Mouse (Mus musculus): Measurements from ENCODE around the gene Minpp1. TPM values are rescaled to one million over a fixed set of nuclear protein-coding genes. Genes with fewer than 3 reads are reported as not detected.
A peak's percentile ranks its signal among the peaks of the same experiment; 100 is the strongest.

The Minpp1 gene
- polyA plus RNA-seq, 1 experiment = 38.2 TPM

DNA sequence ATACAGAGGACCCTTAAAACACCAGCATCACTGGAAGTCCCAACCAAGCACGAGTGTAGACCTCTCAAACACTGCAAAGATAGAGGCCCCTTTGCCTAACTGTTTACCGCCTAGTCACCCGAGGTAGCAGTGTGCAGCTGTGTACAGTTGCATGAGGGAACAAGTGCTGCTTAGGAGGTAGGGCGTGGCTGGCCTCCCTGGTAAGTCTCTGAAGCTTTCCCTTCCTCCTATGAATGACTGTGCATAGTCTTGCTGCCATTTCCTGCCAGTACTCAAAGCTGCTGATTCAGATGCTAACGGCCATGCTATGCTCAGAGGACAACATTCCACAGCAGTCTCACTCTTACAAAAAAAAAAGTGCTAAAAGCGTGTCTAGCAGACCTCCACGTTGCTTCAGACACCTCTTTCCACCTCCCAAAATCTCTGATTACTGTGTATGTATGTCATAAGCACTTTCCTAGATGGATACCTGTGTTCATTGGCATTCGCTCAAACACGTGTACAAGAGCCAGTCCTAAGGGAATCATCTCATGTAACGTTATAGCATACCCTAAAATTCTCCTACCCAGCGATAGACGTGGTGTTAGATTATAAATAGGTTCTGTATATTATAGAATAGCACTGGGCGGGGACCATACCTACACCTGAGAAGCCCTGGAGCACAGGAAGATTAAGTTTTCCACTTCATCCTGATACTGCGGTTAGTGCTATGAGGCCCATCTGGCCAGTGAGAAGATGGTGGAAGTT, 38.4 kb downstream of the Minpp1 start:
- no peak overlapping the region for H3K4me3 ChIP-seq (ENCODE audit: insufficient read depth, low read depth, low read length)
- DNase-seq = no peak
- TF ChIP-seq POLR2A (IDR thresholded peaks at IDR 0.05; ENCODE audit: low read depth, low read length) (no peak), CTCF (conservative IDR thresholded peaks at IDR 0.05; ENCODE audit: insufficient read depth, insufficient read length, low read depth, low read length) (no peak)
- H3K27me3 ChIP-seq (replicated peaks; ENCODE audit: control insufficient read depth, insufficient read depth, low read length) = no peaks in the 10 kb centered on the region
- H3K4me1 ChIP-seq (ENCODE audit: control insufficient read depth, insufficient read depth, low read length) = no peaks in the 10 kb centered on the region
- H3K27ac ChIP-seq (ENCODE audit: insufficient read depth, low read depth, low read length) = no peak overlapping the region
- WGBS = 80% methylated on average over 14 of the region's 14 CpGs
- H3K36me3 ChIP-seq (ENCODE audit: control insufficient read depth, insufficient read depth, low read length) = no peaks in the 10 kb centered on the region

DNA sequence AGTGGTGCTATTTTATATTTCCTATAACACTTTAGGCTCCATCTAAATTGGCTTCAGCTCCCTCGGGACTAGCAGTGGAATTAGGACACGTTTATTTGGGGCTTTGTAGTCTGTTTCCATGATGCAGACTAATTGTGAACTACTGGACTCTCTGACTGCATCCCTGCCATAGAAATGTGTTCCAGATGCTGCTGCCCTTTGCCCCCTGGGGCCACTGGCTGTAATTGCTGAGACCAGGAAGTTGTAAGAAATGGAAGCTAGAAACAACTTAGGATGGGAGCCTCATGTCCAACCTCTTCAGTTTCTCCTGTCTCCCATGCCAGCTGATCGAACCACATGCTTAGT, 38.9 kb downstream of the Minpp1 start:
- TF ChIP-seq CTCF (conservative IDR thresholded peaks at IDR 0.05; ENCODE audit: insufficient read depth, insufficient read length, low read depth, low read length) = no peak
- no peak overlapping the region for H3K4me3 ChIP-seq (ENCODE audit: insufficient read depth, low read depth, low read length)
- no peaks in the 10 kb centered on the region for H3K27me3 ChIP-seq (replicated peaks; ENCODE audit: control insufficient read depth, insufficient read depth, low read length)
- WGBS = 57% methylated on average over 3 of the region's 3 CpGs
- H3K36me3 ChIP-seq (ENCODE audit: control insufficient read depth, insufficient read depth, low read length) = no peaks in the 10 kb centered on the region
- H3K27ac ChIP-seq (ENCODE audit: insufficient read depth, low read depth, low read length) = no peak overlapping the region
- peak; percentile 75 for DNase-seq
- H3K4me1 ChIP-seq (ENCODE audit: control insufficient read depth, insufficient read depth, low read length) = no peaks in the 10 kb centered on the region

DNA sequence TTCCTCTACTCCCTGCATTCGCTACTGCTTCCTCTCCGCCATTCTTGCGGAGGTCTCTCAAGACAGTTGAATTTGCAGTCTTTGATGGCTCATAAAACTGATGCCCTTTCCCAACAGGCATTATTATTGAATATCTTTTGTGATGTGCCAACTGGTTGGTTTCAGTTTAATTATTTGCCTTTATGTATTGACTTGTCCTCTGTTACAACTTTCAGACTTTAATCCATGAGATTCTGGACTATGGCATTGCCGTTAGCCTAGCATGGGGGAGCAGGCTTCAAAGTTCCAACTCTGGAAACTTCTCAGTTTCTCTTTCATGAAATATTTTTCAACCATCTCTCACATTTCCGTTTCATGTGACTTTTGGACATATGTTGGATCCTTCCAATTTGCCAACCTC, 41.6 kb downstream of the Minpp1 start:
- Histone ChIP-seq H3K4me3 (ENCODE audit: insufficient read depth, low read depth, low read length) (no peak overlapping the region), H3K4me1 (ENCODE audit: control insufficient read depth, insufficient read depth, low read length) (peaks cover 6% of the 10 kb centered on the region; the same call in 1 of the 2 replicates), H3K27ac (ENCODE audit: insufficient read depth, low read depth, low read length) (no peak overlapping the region), H3K36me3 (ENCODE audit: control insufficient read depth, insufficient read depth, low read length) (no peaks in the 10 kb centered on the region), H3K27me3 (replicated peaks; ENCODE audit: control insufficient read depth, insufficient read depth, low read length) (no peaks in the 10 kb centered on the region)
- no peak for DNase-seq
- WGBS = 89% methylated on average over 5 of the region's 5 CpGs
- TF ChIP-seq POLR2A (IDR thresholded peaks at IDR 0.05; ENCODE audit: low read depth, low read length) = no peak
- TF ChIP-seq CTCF (conservative IDR thresholded peaks at IDR 0.05; ENCODE audit: insufficient read depth, insufficient read length, low read depth, low read length) = no peak

DNA sequence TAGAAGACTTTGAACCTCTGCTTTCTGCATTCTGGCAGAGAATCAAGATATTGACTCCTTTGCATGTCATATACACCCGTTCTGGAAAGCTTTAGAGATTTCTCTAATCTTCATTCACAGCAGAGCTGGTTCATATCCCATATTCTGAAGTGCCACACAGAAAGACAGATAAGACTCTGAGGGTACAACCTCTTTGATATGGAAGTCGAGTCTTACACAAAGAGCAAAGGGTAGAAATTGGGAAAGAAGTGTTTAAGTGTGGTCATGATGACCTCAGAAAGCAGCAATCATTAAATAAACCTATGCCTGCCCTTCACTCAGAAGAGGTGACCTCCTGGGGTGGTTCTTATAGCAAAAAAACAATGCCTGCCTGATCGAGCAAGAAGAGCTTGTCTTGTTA, 43.2 kb downstream of the Minpp1 start:
- no peak overlapping the region for H3K4me3 ChIP-seq (ENCODE audit: insufficient read depth, low read depth, low read length)
- TF ChIP-seq POLR2A (IDR thresholded peaks at IDR 0.05; ENCODE audit: low read depth, low read length) = no peak
- no peak for TF ChIP-seq CTCF (conservative IDR thresholded peaks at IDR 0.05; ENCODE audit: insufficient read depth, insufficient read length, low read depth, low read length)
- H3K27me3 ChIP-seq (replicated peaks; ENCODE audit: control insufficient read depth, insufficient read depth, low read length) = no peaks in the 10 kb centered on the region
- no peak for DNase-seq
- 60% methylated on average over 3 of the region's 3 CpGs for WGBS
- H3K27ac ChIP-seq (ENCODE audit: insufficient read depth, low read depth, low read length) = no peak overlapping the region
- peaks cover 7% of the 10 kb centered on the region; the same call in 1 of the 2 replicates for H3K4me1 ChIP-seq (ENCODE audit: control insufficient read depth, insufficient read depth, low read length)
- H3K36me3 ChIP-seq (ENCODE audit: control insufficient read depth, insufficient read depth, low read length) = no peaks in the 10 kb centered on the region

DNA sequence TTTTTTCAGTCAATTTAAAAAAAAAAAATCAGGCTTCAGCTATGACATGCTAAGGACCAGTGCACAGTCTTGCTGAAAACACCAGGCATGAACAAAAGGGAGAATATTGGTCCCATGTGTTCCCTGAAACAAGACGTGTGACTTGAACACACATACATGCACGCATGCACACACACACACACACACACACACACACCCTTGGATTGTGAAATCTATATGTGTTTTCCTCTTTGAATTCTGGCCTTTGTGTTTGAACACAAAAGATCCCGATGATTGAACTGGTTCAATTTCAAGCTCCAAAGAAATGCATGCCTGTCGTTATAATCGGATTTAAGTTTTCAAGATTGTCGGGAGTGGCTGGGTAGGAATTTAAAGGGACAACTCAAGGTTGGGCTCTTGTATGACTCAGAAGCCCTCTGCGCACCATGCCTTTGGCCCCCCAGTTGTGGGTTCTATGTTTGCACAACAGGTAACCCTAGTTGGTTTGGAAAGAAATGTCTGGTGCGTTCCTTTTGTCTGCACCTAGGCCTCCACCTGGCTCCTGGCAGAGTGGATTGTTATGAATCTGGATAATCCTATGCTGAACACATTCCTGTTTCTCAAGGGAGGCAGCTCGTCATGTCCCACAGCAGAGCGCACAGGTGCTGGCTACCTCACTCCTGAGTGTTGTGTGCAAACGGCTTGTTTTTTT, 43.8 kb downstream of the Minpp1 start:
- Histone ChIP-seq H3K27me3 (replicated peaks; ENCODE audit: control insufficient read depth, insufficient read depth, low read length) (no peaks in the 10 kb centered on the region), H3K36me3 (ENCODE audit: control insufficient read depth, insufficient read depth, low read length) (no peaks in the 10 kb centered on the region), H3K4me3 (ENCODE audit: insufficient read depth, low read depth, low read length) (no peak overlapping the region), H3K4me1 (ENCODE audit: control insufficient read depth, insufficient read depth, low read length) (peaks cover 7% of the 10 kb centered on the region; the same call in 1 of the 2 replicates), H3K27ac (ENCODE audit: insufficient read depth, low read depth, low read length) (no peak overlapping the region)
- no peak for DNase-seq
- TF ChIP-seq CTCF (conservative IDR thresholded peaks at IDR 0.05; ENCODE audit: insufficient read depth, insufficient read length, low read depth, low read length) (no peak), POLR2A (IDR thresholded peaks at IDR 0.05; ENCODE audit: low read depth, low read length) (no peak)
- WGBS = 95% methylated on average over 11 of the region's 11 CpGs

DNA sequence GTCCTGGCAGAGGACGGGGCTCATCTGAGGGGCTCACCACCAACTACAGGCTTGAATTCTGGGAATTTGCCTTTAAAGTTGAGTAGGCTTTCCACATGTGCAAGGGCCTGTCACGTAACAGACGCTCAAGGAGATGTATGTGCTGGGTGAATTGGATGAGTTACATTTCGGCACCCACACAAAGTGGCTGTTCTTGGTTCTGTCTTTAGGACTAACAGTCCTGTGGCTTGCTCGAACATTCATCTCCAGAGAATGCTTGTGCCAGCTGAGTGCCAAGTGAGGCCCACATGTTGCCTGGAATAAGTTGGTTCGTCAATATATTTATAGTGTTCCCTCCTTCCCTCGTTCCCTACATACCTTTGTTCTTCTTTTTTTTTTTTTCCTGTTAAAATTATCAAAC, 44.7 kb downstream of the Minpp1 start:
- no peak for TF ChIP-seq CTCF (conservative IDR thresholded peaks at IDR 0.05; ENCODE audit: insufficient read depth, insufficient read length, low read depth, low read length)
- no peak for TF ChIP-seq POLR2A (IDR thresholded peaks at IDR 0.05; ENCODE audit: low read depth, low read length)
- Histone ChIP-seq H3K36me3 (ENCODE audit: control insufficient read depth, insufficient read depth, low read length) (no peaks in the 10 kb centered on the region), H3K27me3 (replicated peaks; ENCODE audit: control insufficient read depth, insufficient read depth, low read length) (no peaks in the 10 kb centered on the region), H3K4me3 (ENCODE audit: insufficient read depth, low read depth, low read length) (no peak overlapping the region), H3K27ac (ENCODE audit: insufficient read depth, low read depth, low read length) (no peak overlapping the region), H3K4me1 (ENCODE audit: control insufficient read depth, insufficient read depth, low read length) (peaks cover 7% of the 10 kb centered on the region; the same call in 1 of the 2 replicates)
- 95% methylated on average over 7 of the region's 7 CpGs for WGBS
- no peak for DNase-seq

DNA sequence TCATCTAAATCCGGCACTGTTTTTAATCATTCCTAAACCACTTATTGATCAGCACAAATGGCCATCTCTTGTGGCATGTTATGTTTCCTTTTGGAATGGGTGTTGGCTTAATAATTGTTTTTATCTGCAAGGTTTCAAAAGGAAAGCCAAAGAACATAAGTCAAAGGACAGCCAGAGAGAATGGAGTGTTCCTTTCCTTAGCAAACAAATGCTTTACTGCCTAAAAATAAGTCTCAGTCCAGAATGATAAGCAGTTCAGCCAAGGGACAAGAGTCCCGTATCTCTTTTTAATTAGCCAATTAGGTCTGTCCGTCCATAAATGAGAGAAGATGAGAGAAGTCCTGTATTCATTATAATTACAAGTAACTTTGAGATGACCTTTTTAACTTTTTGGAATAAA, 46.8 kb downstream of the Minpp1 start:
- TF ChIP-seq CTCF (conservative IDR thresholded peaks at IDR 0.05; ENCODE audit: insufficient read depth, insufficient read length, low read depth, low read length) (no peak), POLR2A (IDR thresholded peaks at IDR 0.05; ENCODE audit: low read depth, low read length) (no peak)
- WGBS = 50% methylated on average over 3 of the region's 3 CpGs
- no peaks in the 10 kb centered on the region for H3K27me3 ChIP-seq (replicated peaks; ENCODE audit: control insufficient read depth, insufficient read depth, low read length)
- peak; percentile 39 for DNase-seq
- no peak overlapping the region for H3K4me3 ChIP-seq (ENCODE audit: insufficient read depth, low read depth, low read length)
- H3K36me3 ChIP-seq (ENCODE audit: control insufficient read depth, insufficient read depth, low read length) = no peaks in the 10 kb centered on the region
- H3K4me1 ChIP-seq (ENCODE audit: control insufficient read depth, insufficient read depth, low read length) = peaks cover 7% of the 10 kb centered on the region; the same call in 1 of the 2 replicates
- H3K27ac ChIP-seq (ENCODE audit: insufficient read depth, low read depth, low read length) = peak overlapping the region; percentile 72; the same call in 1 of the 2 replicates
